Mouse (Mus musculus) cerebellum, adult 18-20 months (tissue): ENCODE measurements around the gene Igfbp4.

ENCODE experiments used
- DNase-seq, 2 experiments: peaks; one replicate each; pipeline ENCODE4 v3.0.0; 2021

Igfbp4 gene

GRCm38 (mm10) chr11:99083516-99083915 is 42.5 kb downstream of the Igfbp4 start:
- no peak for DNase-seq

- no peak for DNase-seq
Measured at GRCm38 (mm10) chr11:99084366-99084765, 43.3 kb downstream of the Igfbp4 start.

GRCm38 (mm10) chr11:99088486-99088885 is 47.4 kb downstream of the Igfbp4 start:
- no peak for DNase-seq

DNA sequence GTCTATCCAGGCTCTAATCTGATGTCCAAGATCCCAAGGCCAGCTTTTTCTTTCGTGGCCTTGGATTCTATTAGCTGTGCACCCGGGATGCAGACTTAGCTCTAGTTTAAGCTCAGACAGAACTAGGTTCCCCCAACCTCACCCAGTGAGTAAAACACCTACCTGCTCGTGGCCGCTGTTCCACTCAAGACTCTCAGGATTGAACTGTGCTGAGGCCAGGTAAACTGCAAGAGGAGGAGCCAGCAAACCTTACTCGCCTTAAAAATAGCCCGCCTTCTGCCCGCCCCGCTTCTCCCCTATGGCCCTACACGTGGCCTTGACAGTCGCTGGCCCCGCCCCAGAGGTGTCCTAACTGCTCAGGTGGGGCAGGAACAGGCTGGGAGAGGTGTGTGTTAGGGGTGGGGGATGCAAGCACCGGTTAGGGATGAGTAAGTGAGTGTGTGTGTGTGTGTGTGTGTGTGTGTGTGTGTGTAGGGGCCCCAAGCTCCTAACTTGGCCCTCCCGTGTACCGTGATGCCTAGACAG is 48.1 kb downstream of the Igfbp4 start, which contains the start of gene Tns4:
TSS of gene Tns4 (minus strand) at position 230 of the 525 bp plus-strand sequence.
- no peak for DNase-seq

GRCm38 (mm10) chr11:99090391-99090790 is 49.3 kb downstream of the Igfbp4 start:
- DNase-seq: no peak

GRCm38 (mm10) chr11:99091666-99092065 is 50.6 kb downstream of the Igfbp4 start:
- DNase-seq: no peak

- no peak for DNase-seq
Measured at GRCm38 (mm10) chr11:99093740-99094139, 52.7 kb downstream of the Igfbp4 start.

DNA sequence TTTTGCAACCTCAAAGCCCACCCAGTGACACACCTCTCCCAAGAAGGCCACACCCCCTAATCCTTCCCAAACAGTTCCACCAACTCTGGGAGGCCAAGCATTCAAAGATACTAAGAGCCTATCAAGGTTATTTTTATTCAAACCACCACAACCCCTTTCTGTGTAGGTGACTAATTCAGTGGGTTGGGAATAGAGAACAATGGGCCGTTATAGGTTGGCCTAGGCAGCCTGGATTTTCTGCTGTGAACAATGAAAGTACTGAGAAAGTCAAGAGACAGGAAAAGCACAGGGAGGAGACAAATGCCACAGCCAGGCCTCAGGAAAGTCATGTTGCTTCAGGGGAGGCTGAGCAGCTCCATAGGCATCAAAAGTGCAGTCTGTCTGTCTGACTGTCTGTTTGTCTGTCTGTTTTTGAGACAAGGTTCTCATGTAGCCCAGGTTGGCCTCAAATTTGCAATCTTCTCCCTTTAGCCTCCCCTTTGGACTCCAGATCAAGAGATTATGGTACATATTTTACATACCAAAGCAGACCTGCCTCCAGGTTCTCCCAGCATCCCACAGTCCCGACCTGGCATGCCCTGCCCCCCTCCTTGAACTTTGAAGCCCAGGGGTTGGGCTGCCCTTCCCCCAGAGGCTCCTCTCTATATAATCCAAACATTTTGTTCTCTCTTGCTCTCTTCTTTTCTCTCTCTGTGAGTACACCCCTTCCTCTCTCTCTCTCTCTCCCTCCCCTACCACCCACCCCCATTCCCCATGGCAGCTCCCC is 54.0 kb downstream of the Igfbp4 start:
- no peak for DNase-seq

GRCm38 (mm10) chr11:99095759-99096158 is 54.7 kb downstream of the Igfbp4 start:
- no peak for DNase-seq

- no peak for DNase-seq
Measured at GRCm38 (mm10) chr11:99096417-99096816, 55.4 kb downstream of the Igfbp4 start.

DNA sequence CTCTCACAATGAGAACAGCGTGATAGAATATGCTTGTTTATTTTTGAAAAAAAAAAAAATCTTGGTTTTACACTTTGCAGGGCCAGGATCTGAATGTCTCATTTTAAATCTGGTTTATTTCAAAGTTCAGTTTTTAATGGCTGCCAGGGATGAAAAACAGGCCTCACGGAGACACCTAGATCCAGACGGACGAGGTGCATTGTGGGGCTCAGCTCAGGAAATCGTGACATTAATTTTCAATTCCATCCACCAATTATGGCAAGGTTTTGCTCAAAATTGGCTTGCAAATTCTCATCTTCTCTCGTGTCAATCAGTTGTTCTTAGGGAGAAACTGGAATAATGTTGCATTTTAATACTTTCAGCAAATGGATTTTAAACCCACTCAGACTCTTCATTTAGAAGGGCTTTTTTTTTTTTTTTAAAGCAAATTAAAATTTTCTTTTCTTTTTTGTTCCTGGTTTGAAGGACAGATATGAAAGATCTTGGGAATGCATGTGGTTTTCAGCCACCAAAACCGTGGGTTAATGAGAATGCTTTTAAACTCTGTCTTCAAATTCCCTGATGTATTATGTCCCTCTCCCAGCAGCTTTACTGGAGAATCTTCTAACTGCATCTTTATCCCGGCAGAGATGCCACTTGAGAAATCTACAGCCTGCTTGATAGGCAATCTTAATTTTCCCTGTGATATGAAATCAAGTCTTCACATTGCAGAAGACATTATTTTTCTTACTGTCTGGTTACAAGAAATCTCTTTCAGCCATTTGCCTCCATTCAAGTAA is 56.1 kb downstream of the Igfbp4 start:
- DNase-seq: no peak

- DNase-seq: no peak
Measured at GRCm38 (mm10) chr11:99098924-99099323, 57.9 kb downstream of the Igfbp4 start.

GRCm38 (mm10) chr11:99099516-99099915 is 58.5 kb downstream of the Igfbp4 start:
- DNase-seq: no peak

DNA sequence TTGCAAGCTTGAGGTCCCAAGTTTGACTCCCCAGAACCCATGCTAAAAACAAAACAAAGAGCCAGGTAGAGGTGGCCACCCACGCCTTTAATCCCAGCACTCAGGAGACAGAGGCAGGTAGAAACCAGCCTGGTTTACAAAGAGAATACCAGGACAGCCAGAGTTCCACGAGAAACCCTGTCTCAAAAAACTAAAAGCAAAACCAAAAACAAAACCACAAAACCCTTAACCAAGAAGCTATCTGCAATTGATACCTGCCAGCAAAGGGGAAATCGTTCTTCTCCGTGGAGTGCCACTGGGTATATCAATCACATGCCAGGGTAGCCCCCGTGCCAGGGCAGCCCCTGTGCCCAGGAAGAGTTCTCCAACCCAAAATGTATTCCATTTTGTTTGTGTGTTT is 59.2 kb downstream of the Igfbp4 start:
- no peak for DNase-seq

- no peak for DNase-seq
Measured at GRCm38 (mm10) chr11:99101693-99102092, 60.6 kb downstream of the Igfbp4 start.

GRCm38 (mm10) chr11:99102575-99103270 is 61.7 kb downstream of the Igfbp4 start:
- DNase-seq: no peak
